Mouse (Mus musculus): ENCODE measurements around the gene Ckap4.
"Not testable (repeated sequence)": the region's sequence is repeated elsewhere in the genome, so short reads cannot be mapped to it uniquely, and the experiment has no call there.

The Ckap4 gene

DNA sequence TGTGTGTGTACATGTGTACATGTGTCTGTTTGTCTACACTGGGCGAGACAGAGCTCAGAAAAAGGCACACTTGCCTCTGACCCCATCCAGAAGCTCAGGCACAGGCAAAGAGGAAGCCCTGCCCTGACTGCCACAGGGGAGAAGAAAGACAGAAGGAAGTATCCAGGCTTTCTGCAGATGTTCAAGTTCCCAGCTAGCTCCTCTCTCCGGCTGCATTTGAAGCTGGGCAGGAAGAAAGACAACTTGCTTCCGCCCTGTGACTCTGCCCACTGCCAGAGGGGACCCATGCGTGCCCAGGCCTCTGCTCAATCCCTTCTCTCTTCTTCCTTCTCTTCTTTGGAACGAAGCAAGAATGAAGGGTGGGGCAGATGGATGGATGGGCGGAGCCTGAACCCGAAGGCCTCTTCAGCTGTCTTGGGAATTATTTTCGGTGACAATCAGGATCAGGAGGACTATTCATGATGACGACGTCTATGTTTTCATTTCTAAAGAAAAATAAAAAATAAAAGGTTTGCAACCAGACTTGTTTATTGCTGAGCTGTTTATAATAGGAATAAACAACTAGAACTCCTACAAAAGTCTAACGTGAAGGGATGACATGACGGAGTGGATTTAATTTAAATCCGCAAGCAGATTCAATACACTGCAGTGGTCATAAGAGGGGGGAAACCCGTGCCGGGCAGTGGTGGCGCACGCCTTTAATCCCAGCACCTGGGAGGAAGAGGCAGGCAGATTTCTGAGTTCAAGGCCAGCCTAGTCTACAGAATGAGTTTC lies 15.5 kb upstream of the Ckap4 start:
- no peak for DNase-seq (ENCODE audit: low spot score in 2 of 2)

DNA sequence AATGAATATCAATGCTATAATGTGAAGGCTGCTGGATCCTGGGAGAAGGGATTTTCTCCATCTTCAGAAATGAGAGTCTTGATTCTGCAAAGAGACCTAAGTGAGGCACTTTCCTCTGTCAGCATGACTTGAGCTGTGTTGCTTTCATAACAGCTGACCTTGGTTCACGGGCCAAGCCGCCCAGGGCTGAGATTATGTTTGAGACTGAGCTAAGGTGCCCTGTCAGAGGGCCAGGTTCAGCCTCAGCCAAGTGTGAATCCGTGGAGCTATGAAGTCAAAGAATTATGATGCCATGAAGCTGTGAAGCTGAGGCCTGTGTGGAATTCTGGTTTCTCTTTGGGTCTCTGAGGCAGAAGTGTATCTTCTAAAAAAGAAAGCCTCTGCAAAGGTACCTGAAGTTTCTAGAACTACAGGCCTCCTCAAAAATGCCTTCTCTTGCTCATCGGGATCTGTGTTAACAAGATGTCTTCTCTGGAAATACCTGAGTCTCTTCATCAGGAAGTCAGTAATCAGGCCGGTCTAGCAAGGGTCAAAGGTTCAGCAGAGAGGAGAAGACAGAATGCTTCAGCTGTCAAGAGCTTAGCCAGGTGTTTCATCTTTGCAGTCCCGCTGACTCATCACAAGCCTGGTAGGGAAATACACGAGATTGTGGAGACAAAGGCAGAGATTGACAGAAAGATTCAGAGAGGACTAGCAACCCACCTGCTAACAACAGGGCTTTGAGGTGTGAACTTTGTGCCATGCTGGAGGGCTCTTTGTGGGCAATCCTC lies 11.2 kb upstream of the Ckap4 start:
- DNase-seq (ENCODE audit: low spot score in 2 of 2): no peak

DNA sequence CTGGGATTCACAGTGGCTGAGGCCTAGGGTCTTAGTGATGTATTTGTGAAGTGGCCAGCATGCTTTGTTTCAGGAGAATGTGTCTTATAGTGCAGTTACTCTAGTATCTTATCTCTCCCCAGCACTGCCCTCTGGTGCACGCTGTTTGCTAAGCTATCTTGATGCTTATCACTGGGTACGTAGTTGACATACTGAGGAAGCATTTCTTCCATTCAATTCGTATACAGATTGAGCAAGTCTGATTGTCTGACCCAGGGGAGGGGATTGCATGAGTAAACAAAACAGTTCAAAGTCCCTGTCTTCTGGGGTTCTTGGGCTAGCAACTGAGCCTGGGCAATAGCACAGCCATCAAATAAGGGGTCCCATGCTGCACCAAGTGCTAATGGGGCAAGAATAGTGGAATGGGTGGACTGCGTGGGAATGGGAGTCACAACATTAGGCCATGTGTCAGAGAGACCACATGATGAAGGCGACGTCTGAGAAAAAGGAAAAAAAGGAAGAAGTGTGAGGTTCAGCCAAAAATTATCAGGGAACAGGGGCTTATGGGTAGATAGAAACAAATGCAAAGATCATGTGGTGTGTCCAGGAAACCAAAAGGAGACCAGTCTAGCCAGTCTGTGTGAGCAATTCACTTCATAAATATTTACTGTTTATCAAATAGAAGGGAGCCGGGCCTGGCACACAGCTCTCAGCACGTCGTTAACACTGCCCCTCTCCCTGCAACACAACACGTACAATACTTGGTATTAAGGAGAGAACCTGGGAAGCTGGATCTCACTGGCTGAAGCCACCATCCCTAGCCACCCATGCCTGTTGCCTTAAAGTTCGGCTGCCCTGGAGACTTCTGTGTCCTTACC lies 9.2 kb upstream of the Ckap4 start:
- DNase-seq (ENCODE audit: low spot score in 2 of 2): no peak

DNA sequence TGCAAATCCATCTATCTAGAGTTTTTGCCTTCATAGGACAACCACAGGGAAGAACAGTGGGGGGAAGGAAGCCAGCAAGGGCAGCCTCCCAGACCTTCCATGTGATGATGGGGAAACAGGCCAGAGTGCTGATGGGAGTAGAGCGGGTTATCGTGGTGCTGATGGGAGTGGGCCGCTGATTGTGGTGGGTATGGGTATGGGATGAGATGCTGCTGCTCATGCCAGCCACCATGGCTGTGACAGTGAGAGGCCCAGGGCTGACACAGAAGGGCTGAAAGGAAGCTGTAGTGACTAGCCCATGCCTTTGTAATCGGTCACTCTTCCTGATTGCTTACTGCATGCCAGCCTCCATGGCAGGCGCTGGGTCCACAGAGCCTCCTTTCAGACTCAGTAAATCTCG lies 5.8 kb upstream of the Ckap4 start:
- DNase-seq (ENCODE audit: low spot score in 2 of 2): no peak

DNA sequence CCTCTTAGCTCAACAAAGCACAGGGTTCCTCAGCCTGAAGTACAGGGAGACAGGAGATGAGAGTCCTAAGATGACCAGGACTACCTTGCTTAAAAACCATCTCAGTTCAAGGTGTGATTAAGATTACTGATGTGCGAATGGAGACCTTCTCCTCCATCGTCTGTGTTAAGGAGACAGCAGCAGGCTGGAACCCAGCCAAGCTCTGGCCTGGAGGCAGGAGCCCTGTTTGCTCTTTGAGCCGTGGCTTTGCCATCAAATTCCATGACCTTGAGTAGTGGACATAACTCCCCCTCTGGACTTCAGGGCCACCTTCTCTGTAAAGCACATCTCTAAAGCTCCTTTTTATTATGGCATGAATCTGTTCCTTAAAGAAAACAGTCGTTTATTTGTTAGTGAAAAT lies 2.0 kb upstream of the Ckap4 start:
- no peak for DNase-seq (ENCODE audit: low spot score in 2 of 2)

DNA sequence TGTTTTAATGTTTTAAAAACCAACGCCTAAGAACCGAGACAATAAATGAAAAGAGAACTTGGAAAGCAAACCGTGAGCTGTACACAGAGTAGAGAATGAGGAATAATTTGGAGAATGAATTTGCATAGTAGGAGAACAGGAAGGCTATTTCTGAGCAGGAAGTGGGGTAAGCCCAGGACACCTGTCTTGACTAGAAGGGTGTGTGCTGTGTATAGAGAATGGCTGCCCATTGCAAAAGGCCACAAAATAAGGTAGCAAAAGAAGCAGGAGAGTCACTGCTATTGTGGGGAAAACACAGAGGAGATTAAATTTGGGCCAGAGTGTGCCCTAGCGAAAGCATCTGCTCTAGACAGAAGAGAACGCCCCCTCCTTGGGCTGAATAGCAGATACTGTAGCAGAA lies 1.6 kb upstream of the Ckap4 start:
- no peak for DNase-seq (ENCODE audit: low spot score in 2 of 2)

DNA sequence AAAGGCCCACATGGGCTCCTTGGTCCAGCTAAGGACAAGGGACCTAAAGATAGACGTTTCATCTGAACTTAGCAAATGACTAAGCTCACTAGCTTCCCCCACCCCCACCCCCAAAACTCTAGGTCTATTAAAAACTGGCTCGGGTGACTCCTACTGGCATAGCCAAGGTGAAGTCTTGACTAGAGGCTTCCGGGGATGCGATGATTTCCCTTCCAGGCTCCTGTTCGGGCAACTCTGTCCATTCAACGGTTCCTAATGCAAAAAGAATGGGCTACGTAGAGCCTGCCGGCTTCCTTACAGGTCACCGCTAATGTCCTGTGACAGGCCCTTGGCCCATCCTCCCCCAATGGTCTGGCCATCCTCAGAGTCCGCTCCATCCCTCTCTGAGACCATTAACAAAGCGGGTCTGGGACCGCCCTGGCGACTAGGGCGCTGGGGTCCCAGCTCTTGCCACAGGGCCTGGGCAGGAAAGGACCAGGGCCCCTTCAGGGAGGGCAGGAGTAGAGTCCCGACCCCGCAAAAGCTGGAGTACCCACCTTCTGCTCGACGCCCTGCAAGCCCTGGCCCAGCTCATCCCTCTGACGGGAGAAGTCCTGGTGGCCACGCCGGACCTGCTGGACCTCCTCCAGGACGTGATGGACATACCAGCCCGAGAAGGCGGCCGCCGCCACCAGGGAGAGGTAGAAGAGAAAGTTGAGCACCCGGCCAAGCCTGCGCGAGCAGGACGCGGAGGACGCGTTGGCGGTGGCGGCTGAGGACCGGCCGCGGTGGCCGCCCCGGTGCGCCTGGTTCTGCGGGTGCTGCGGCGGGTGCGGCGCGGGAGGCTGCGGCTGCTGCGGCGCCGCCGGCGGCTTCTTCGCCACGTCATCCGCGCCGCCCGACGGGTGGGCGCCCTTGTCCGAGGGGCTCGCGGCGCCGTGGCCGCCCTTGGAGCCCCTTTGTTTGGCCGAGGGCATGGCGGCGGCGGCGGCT lies 665 bp downstream of the Ckap4 start:
- peak in 1 of 2 experiments; percentile 24 for DNase-seq (ENCODE audit: low spot score in 2 of 2)

DNA sequence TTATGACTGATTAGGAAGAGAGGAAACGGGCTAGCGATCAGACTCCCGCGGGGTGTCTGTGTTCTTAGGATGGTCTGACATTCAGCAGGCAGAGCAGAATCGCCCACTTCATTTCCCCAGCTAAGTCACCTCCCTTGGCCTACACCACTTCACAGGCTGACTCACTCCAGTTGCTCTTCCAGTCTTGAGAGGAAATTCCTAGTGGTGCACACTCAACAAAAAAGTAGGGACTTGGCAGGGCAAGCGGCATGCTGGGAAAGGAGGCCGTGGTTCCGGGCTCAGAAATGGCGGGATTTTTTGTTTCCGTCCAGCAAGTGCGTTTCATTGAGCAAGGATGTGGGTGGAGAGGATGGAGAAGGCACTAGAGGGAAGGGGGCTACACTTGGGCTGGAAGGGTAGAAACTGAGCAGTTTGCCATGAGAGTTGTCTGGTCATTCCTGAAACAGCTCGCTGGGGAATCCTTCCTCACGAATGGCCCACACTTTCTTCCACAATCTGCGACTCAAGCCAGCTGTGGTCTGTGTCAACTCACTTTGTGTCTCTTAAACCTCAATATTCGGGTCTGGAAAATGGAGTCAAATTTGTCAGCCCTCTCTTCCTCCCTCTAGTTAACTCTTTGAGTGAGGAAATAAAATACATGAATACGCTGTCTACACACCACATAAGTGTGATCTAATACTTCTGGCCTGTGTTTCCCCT lies 1.5 kb downstream of the Ckap4 start:
- DNase-seq (ENCODE audit: low spot score in 2 of 2): no peak

DNA sequence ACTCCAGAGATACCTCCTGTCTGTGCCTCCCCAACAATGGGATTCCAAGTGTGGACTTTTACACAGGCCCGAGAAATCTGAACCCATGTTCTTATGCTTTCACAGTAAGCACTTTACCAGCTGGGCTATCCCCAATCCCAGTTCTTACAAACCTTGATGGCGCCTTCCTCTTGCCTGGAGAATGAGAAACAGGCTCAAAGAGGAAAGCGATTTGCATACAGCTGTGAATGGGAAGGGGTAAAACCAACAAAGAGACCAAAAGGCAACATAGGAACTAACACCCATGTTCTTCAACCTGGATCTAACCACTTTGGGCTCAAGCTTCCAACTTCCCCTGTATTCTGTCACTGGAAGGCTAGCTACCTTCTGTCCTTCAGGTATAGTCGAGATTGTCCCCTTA lies 2.3 kb downstream of the Ckap4 start:
- DNase-seq (ENCODE audit: low spot score in 2 of 2): no peak

DNA sequence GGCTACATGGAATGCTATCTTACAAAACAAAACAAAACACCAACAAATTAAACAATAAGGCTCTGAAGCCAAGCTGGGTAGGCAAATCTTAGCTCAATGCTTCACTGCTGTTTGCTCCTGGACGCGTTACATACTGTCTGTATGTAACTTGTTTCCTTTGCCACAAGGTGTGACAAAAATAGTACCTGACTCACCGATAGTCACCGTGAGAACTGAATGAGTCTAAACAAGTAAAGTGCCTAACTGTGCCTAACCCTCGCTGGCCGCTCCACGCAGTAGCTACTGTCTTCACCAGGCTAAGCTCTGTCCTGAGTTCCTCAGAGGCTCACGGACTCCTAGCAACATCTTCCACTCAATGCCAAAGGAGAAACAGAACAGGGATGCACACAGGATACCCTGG lies 3.5 kb downstream of the Ckap4 start:
- no peak for DNase-seq (ENCODE audit: low spot score in 2 of 2)

DNA sequence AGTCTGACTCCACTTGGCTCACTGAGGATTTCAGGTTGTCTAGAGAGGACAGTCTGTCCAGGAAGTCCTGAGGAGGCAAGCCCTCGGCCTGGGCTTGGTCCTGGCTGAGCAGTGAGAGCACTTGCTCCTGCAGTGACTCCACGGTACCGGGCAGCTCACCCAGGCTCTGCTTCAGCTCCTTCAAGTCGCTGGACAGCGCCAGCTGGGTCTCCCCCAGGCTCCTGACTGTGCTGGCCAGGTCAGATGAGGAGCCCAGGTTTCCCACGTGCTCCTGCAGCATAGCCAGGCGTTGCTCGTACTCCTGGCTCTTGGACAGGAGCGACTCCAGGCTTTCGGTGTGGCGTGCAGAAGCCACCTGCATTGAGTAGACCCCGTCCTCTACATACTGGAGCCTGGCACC lies 6.2 kb downstream of the Ckap4 start:
- DNase-seq (ENCODE audit: low spot score in 2 of 2): no peak

DNA sequence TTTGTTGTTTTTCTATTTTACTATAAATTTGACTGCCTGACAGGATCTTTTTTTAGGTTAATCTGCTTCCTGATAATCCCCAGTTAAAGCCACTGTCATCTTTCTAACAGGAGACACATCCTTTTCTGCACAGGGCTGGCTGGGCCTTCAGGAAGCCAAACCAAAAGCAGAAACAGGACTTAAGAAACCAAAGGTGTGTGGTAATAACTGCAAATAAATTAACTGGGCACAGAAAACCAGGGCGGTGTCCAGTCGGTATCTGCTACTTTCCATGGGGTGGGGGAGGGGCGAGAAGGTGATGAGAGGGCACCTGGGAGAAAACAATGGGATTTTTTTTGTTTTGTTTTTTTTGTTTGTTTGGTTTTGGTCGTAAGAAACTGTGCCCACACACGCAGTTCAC lies 6.8 kb downstream of the Ckap4 start:
- DNase-seq (ENCODE audit: low spot score in 2 of 2): no peak

DNA sequence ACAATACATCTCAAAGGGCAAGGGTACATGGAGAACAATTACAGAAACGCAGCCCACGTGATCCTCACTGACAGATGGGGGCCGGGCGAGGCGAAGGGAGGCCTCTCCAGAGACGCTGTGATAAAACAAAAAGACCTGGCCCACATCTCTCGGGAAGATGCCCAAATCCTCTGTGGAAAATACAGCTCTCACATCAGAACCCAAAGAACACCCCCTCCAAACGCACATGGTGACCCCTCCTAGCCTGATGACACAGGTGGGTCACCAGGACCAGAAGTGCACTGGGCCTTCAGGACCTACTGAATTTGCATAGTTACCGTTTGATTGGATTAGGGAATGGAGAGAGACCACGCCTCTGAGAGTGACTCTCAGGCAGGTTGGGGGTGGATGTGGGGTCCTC lies 7.4 kb downstream of the Ckap4 start:
- DNase-seq (ENCODE audit: low spot score in 2 of 2): no peak

DNA sequence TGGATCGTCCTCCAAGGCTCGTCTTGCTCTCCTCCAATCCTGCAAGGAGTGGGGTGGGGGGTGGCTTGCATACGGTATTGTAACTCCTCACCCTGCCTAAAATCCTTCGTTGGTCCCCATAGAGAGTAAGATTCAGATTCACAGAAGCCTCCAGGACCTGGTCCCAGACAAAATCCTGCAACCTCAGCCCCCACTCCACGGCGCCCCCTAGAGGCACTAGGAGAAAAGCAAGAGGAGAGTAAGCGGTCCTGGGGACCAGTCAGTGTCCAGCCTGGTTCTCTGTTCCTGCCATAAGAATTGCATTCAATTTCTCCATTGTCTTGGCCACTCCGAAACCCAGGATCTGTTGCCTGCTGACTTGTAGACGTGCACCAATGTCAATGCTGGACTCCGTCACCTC lies 10.2 kb downstream of the Ckap4 start:
- DNase-seq (ENCODE audit: low spot score in 2 of 2): no peak

DNA sequence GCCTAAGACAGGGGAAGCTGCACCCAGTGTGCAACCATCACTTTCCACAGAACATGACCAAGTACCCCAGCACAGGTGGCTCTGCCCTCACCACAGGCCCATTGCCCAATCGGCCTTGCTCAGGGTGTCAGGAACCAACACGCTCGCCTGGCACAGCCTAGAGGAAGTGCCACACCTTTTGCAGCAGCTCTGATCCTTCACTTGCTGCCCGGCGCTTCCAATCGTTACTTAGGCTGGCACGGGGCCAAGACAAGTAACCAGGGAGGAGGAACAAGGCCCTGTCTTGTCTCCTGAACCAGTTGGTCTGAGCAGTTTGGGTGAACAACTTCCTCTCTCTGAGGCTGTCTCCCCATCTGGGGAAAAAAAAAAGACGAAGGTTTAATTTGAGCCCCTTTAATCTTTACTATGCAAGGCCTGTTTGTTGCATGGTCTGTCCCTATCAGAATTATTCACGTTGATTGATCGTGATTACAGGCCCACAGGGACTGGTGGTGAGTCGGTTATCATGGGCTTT lies 17.4 kb downstream of the Ckap4 start:
- peak; percentile 12 to 51 for DNase-seq (ENCODE audit: low spot score in 2 of 2)

DNA sequence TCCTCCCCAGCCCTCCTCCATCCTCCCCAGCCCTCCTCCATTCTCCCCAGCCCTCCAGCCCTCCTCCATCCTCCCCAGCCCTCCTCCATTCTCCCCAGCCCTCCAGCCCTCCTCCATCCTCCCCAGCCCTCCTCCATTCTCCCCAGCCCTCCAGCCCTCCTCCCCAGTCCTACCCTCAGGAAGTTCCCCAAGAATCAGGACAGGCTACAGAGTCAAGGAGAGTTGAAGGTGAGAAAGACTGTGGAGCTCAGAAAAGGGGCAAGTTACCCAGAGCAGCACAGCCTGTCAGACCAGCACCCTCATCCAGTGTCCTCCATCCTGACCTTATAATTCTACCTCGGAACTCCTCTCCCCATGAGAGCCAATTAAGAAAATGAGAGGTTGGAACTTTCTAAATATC lies 17.9 kb downstream of the Ckap4 start:
- not testable (repeated sequence) for DNase-seq (ENCODE audit: low spot score in 2 of 2)

DNA sequence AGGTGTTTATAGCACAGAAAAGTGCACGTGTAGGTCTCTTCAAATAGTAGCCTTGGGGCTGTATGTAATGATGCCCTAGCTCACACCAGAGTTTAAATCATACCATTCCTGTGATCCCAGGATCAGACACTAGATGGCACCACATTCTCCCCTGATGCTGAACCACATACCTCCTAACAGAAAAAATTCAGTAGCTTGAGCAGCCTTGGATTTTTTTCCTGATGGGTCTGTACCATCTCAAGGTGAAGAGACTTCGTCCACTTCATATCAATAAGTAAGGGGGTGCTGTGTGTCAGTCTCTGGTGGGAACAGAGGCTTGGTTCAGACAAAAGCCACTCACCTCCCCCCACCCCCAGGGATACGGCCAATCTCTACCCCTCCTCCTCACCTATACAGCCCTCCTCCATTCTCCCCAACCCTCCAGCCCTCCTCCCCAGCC lies 18.3 kb downstream of the Ckap4 start:
- peak; percentile 76 to 83 for DNase-seq (ENCODE audit: low spot score in 2 of 2)

DNA sequence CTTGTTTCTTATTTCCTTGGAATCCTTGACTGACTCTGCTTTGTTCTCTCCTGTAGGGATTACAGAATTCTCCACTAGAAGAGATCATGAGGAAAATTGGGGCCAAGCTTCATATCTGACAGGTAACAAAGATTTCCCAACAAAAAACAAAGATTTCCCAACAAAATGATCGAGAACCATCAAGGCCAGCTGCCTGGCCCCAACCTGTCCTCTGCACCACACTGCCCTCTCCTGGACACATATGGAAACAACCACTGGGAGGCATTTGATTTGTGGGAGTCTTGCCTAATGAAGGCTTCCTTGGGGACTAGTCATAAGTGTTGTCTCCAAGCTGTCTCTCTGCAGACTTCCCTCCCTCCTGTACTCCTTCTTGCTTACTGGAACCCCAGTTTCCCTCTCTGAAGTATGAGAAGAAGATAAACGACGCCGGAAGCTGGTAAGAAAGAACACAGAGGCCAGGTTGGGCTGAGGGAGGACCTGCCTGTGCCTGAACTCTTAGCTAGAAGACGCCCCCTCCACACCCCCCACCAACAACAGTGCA lies 19.8 kb downstream of the Ckap4 start:
- DNase-seq (ENCODE audit: low spot score in 2 of 2): peak; percentile 42 to 54

DNA sequence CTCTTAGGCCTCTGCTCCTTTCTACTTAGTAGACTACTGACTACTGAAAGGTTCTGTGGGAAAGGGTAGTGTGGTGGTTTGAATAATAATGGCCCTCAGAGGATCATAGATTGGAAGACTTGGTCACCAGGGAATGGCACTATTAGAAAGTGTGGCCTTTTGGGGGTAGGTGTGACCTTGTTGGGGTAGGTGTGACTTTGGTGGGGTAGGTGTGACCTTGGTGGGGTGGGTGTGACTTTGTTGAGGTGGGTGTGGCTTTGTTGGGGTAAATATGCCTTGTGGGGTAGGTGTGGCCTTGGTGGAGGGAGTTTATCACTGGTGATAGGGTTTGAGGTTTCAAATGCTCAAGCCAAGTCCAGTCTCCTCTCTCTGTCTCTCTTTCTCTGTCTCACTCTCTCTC lies 21.1 kb downstream of the Ckap4 start:
- DNase-seq (ENCODE audit: low spot score in 2 of 2): peak; percentile 43 to 72

DNA sequence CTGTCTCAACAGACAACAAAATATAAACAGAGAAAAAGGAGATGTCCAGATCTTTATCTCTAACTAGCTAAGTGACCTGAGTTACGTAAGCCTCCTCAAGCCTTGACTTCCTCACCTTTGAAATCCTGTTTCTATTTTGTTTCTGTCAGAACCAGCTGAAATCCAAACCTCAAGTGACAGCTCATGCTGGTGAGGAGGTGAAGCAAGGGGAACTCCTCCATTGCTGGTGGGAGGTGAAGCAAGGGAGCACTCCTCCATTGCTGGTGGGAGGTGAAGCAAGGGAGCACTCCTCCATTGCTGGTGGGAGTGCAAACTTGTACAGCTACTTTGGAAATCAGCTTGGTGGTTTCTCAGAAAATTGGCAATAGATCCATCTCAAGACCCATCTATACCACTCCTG lies 25.3 kb downstream of the Ckap4 start:
- DNase-seq (ENCODE audit: low spot score in 2 of 2): no peak

Measured in natural killer cell, adult 2 months (primary cell).